Mouse (Mus musculus): ENCODE data around the gene Cacna2d3.

Cacna2d3 gene

GRCm38 (mm10) chr14:28955181-28955580 is 766.5 kb downstream of the Cacna2d3 start:
- in situ Hi-C loops (cut with MboI; ENCODE audit: low pct_unique_long_range_greater_than_20kb in 1 of 2, low sequenced_read_pairs in 2 of 2, unreplicated experiment in 1 of 2): no loop called here

DNA sequence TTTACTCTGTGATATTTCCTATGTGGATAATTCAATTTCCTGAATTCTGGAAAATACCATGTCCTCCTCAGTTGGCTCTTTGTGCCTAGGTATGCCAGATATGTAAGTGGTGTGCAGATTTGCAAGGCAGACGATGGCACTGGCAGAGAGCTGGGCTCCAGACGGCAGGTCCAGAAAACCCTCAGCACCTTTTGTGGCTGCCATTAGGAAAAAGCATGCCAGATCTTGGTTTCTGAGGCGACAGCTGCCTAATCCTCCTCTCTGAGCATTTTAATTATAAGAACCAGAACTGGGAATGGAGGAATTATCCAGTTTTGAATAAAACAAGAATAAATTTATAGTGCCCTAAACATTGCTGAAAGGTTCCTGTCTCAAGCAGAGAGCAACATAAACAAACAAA is 767.1 kb downstream of the Cacna2d3 start:
- in situ Hi-C loops (cut with MboI; ENCODE audit: low pct_unique_long_range_greater_than_20kb in 1 of 2, low sequenced_read_pairs in 2 of 2, unreplicated experiment in 1 of 2): no loop called here

- in situ Hi-C loops (cut with MboI; ENCODE audit: low pct_unique_long_range_greater_than_20kb in 1 of 2, low sequenced_read_pairs in 2 of 2, unreplicated experiment in 1 of 2): no loop called here
These were observed 767.6 kb downstream of the Cacna2d3 start for GRCm38 (mm10) chr14:28954086-28954485.

- in situ Hi-C loops (cut with MboI; ENCODE audit: low pct_unique_long_range_greater_than_20kb in 1 of 2, low sequenced_read_pairs in 2 of 2, unreplicated experiment in 1 of 2): no loop called here
These were observed 768.3 kb downstream of the Cacna2d3 start for GRCm38 (mm10) chr14:28953409-28953808.

- in situ Hi-C loops (cut with MboI; ENCODE audit: low pct_unique_long_range_greater_than_20kb in 1 of 2, low sequenced_read_pairs in 2 of 2, unreplicated experiment in 1 of 2): no loop called here
These were observed 771.2 kb downstream of the Cacna2d3 start for GRCm38 (mm10) chr14:28950499-28950898.

GRCm38 (mm10) chr14:28949785-28950184 is 771.9 kb downstream of the Cacna2d3 start:
- in situ Hi-C loops (cut with MboI; ENCODE audit: low pct_unique_long_range_greater_than_20kb in 1 of 2, low sequenced_read_pairs in 2 of 2, unreplicated experiment in 1 of 2): no loop called here

GRCm38 (mm10) chr14:28948019-28948850 is 773.4 kb downstream of the Cacna2d3 start:
- in situ Hi-C loops (cut with MboI; ENCODE audit: low pct_unique_long_range_greater_than_20kb in 1 of 2, low sequenced_read_pairs in 2 of 2, unreplicated experiment in 1 of 2): no loop called here

- in situ Hi-C loops (cut with MboI; ENCODE audit: low pct_unique_long_range_greater_than_20kb in 1 of 2, low sequenced_read_pairs in 2 of 2, unreplicated experiment in 1 of 2): no loop called here
These were observed 788.8 kb downstream of the Cacna2d3 start for GRCm38 (mm10) chr14:28932746-28933293.

- in situ Hi-C loops (cut with MboI; ENCODE audit: low pct_unique_long_range_greater_than_20kb in 1 of 2, low sequenced_read_pairs in 2 of 2, unreplicated experiment in 1 of 2): no loop called here
These were observed 798.3 kb downstream of the Cacna2d3 start for GRCm38 (mm10) chr14:28923180-28923961.

DNA sequence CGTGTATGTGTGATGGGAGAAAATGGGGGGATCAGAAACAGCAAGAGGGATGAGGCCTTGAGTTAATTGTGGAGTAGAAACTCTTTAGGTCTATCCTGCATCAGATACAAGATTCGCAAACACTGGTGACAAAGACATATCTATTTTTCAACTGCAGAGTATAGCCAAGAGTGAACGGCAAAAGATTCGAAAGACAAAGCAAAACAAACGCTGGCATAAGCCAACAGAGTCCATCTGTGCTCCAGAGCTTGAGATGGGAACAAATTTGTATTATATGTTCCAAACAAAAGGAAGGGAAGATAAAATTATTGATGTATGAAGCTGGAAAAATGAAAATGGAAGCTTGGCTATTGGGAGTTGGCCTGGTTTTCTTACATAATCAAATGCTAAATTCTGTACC is 802.8 kb downstream of the Cacna2d3 start:
- in situ Hi-C loops (cut with MboI; ENCODE audit: low pct_unique_long_range_greater_than_20kb in 1 of 2, low sequenced_read_pairs in 2 of 2, unreplicated experiment in 1 of 2): no loop called here

DNA sequence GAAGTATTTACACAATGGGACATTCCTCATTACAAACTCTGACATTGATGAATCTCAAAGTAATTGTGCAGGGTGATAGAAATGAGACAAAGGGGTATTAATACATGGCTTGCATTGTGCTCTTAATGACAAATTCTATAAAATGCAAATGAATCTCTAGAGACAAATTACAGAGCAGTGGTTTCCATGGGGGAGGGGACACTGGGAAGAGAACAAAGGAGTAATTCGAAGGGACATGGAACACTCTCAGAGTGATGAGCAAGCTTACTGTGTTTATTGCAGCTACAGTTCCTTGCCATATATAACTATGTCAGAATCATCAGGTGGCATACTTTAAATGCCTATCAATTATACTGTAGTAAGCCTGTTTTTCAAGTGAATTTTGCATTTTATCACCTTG is 806.7 kb downstream of the Cacna2d3 start:
- in situ Hi-C loops (cut with MboI; ENCODE audit: low pct_unique_long_range_greater_than_20kb in 1 of 2, low sequenced_read_pairs in 2 of 2, unreplicated experiment in 1 of 2): no loop called here

GRCm38 (mm10) chr14:28907659-28908058 is 814.0 kb downstream of the Cacna2d3 start:
- in situ Hi-C loops (cut with MboI; ENCODE audit: low pct_unique_long_range_greater_than_20kb in 1 of 2, low sequenced_read_pairs in 2 of 2, unreplicated experiment in 1 of 2): no loop called here

- in situ Hi-C loops (cut with MboI; ENCODE audit: low pct_unique_long_range_greater_than_20kb in 1 of 2, low sequenced_read_pairs in 2 of 2, unreplicated experiment in 1 of 2): no loop called here
These were observed 829.1 kb downstream of the Cacna2d3 start for GRCm38 (mm10) chr14:28892530-28892929.

DNA sequence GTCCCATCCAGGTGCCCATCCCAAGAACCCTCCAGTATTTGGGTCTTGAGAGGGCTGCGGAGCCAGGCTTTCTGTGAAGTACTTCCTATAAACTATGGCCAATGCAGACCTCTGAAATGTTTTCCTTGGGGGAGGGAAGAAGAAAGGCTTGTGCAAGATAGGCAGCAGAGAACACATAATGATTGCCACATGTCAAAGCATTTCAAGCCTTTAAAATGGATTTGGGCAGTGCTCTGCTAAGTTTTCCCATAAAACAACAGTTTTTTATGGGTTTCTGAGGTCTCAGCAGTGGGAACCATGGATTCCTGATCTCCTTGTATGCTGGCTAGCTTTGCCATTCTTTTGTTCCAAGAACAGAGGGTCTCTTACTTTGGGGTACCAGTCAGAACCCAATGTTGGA is 834.3 kb downstream of the Cacna2d3 start:
- in situ Hi-C loops (cut with MboI; ENCODE audit: low pct_unique_long_range_greater_than_20kb in 1 of 2, low sequenced_read_pairs in 2 of 2, unreplicated experiment in 1 of 2): no loop called here

GRCm38 (mm10) chr14:28886661-28887060 is 835.0 kb downstream of the Cacna2d3 start:
- in situ Hi-C loops (cut with MboI; ENCODE audit: low pct_unique_long_range_greater_than_20kb in 1 of 2, low sequenced_read_pairs in 2 of 2, unreplicated experiment in 1 of 2): no loop called here

DNA sequence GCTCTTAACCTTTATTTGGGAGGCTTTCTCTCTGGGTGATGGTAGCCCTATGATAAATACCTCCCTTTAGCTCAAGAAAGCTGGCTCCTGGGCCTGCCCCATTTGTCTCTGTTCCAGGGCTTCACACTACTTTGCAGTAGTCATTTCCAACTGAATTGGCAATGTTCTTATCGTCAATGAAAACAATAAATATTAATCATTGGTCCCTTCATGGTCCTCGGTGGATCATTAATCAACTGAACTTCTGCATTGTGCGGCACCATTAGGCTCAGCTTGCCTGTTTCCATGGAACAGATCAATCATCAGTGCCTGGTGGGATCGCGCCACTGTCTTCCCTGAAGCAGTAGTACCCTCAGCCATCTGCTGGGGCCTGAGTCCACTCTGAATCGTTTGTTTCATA is 850.7 kb downstream of the Cacna2d3 start:
- in situ Hi-C loops (cut with MboI; ENCODE audit: low pct_unique_long_range_greater_than_20kb in 1 of 2, low sequenced_read_pairs in 2 of 2, unreplicated experiment in 1 of 2): no loop called here

DNA sequence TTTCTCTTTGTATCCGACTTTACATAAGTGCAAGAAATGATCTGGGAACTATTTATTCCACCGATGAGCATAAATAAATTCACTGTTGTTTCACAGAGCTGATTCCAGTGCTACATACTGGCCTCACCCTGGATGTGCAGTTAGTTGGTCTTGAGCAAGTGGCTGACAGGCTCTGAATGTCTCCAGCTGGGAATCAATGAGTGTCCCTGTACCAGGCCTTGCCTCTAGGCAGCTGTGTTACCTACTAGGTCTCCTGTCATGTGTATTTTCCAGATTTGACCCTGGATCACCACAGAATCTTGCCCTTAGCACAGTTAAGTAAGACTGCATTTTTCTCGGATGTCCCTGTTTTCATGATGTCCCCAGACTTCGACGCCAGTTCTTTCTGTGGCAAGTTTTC is 851.3 kb downstream of the Cacna2d3 start:
- in situ Hi-C loops (cut with MboI; ENCODE audit: low pct_unique_long_range_greater_than_20kb in 1 of 2, low sequenced_read_pairs in 2 of 2, unreplicated experiment in 1 of 2): no loop called here

DNA sequence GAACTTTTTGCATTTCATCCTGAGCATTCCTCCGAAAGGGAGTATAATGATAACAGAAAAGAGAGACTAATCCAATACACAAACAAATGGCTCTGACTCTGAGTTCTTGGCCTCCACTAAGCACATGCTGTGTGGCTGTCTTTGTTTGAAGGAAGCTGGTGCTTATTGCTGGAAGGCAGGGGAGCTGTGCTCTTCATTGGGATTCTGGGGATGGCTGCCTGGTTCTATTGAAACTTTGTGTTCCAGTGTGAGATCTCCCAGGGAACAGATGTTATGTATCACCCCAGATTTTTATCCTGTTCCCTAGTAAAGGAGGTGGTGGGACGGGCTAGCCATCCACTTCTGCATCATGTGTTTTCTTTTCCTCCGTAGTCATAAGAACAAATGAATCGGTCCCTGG is 856.7 kb downstream of the Cacna2d3 start:
- in situ Hi-C loops (cut with MboI; ENCODE audit: low pct_unique_long_range_greater_than_20kb in 1 of 2, low sequenced_read_pairs in 2 of 2, unreplicated experiment in 1 of 2): no loop called here

DNA sequence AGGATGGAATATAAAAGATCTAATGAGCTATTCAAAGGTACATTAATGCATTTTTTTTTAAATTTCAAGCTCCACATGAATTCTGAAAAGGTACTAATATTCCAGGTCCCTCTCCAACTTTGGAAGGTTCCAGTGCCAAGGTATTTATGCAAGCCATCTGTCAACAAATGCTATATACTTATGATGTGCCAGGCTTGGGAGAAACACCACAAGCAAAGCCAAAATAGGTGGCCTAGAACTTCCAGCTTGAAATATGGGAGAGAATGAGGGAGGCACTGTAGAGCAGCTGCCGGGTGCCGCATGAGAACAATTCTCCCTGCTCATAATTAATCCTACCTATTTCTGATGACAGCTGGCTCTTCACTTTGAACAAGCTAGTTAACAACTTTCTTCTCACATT is 860.5 kb downstream of the Cacna2d3 start:
- in situ Hi-C loops (cut with MboI; ENCODE audit: low pct_unique_long_range_greater_than_20kb in 1 of 2, low sequenced_read_pairs in 2 of 2, unreplicated experiment in 1 of 2): no loop called here
